Mouse (Mus musculus): Measurements from ENCODE around the gene Elp4. TPM values are rescaled to one million over a fixed set of nuclear protein-coding genes. Genes with fewer than 3 reads are reported as not detected.

Elp4 gene
- polyA plus RNA-seq, 1 experiment: 3.3 TPM

DNA sequence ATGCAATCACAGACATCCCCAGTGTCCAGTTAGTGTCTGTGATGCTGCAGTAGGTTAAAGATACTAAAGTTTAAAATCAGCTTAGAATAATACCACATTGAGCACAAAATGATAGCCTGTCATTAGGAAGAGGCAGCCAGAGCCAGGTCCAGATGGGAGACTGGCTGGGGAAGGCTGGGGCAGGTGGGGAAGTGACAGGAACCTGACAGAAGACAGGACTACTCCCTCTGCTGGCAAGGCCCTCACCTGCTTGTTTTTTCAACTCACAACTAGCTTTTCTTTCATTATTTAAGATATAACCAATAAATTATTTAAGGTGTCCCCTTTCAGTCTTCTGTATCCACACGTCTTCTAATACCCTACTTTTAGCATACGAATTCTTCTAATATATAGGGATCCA lies 104.5 kb downstream of the Elp4 start:
- H3K4me3 ChIP-seq (ENCODE audit: control insufficient read depth, low read depth, low read length): no peak overlapping the region
- H3K27ac ChIP-seq (ENCODE audit: control insufficient read depth, insufficient read depth, low read depth, low read length): no peak overlapping the region
- H3K4me1 ChIP-seq (ENCODE audit: control insufficient read depth, insufficient read depth, low read length): no peaks in the 10 kb centered on the region
- TF ChIP-seq POLR2A (IDR thresholded peaks at IDR 0.05; ENCODE audit: control insufficient read depth, low read depth, low read length) (no peak), CTCF (IDR thresholded peaks at IDR 0.05; ENCODE audit: control insufficient read depth, insufficient read depth, insufficient replicate concordance, low read depth, low read length) (no peak)
- no peaks in the 10 kb centered on the region for H3K27me3 ChIP-seq (ENCODE audit: control insufficient read depth, insufficient read depth, low read length)
- H3K36me3 ChIP-seq (ENCODE audit: control insufficient read depth, insufficient read depth, low read length): no peaks in the 10 kb centered on the region

DNA sequence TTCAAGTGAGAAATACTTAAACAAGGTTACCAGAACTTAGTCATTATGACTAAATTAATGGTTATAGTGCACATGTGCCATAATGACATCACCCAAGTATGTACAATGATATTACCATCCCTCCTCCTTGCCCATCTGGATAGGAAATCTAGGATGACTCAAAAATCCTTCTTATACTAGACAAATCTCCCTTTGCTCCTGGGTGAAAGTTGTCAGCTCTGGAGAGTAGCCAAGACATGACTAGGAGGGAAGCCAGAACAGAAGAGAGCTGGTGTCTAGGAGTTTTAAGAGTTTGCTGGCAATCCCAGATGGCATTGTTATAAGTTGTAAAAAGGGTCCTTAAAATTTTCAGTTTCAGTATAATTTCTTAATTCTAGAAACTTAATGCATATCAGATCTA lies 106.5 kb downstream of the Elp4 start:
- Histone ChIP-seq H3K4me1 (ENCODE audit: control insufficient read depth, insufficient read depth, low read length) (no peaks in the 10 kb centered on the region), H3K27ac (ENCODE audit: control insufficient read depth, insufficient read depth, low read depth, low read length) (no peak overlapping the region), H3K36me3 (ENCODE audit: control insufficient read depth, insufficient read depth, low read length) (no peaks in the 10 kb centered on the region), H3K4me3 (ENCODE audit: control insufficient read depth, low read depth, low read length) (no peak overlapping the region), H3K27me3 (ENCODE audit: control insufficient read depth, insufficient read depth, low read length) (no peaks in the 10 kb centered on the region)
- no peak for TF ChIP-seq POLR2A (IDR thresholded peaks at IDR 0.05; ENCODE audit: control insufficient read depth, low read depth, low read length)
- TF ChIP-seq CTCF (IDR thresholded peaks at IDR 0.05; ENCODE audit: control insufficient read depth, insufficient read depth, insufficient replicate concordance, low read depth, low read length): no peak

DNA sequence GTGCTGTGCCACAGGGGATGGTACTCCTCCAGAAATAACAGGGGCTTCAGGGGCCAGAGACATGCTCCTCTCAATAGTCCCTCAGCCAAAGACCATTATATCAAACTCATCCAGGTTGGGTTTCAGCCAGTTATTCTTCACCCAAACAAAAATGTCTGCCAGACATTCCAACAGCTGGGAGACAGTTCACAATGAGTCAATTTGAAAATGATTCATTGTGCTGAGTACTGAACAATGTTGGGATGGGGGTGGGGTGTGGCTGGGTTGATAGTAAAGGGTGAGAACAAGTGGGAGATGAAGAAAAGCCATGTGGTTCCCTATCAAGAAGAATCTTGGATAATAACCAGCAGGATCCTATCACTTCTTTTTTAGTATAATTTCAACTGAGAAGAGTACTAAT lies 108.3 kb downstream of the Elp4 start:
- no peak for TF ChIP-seq POLR2A (IDR thresholded peaks at IDR 0.05; ENCODE audit: control insufficient read depth, low read depth, low read length)
- no peak for TF ChIP-seq CTCF (IDR thresholded peaks at IDR 0.05; ENCODE audit: control insufficient read depth, insufficient read depth, insufficient replicate concordance, low read depth, low read length)
- H3K27ac ChIP-seq (ENCODE audit: control insufficient read depth, insufficient read depth, low read depth, low read length): no peak overlapping the region
- no peaks in the 10 kb centered on the region for H3K36me3 ChIP-seq (ENCODE audit: control insufficient read depth, insufficient read depth, low read length)
- H3K27me3 ChIP-seq (ENCODE audit: control insufficient read depth, insufficient read depth, low read length): no peaks in the 10 kb centered on the region
- no peak overlapping the region for H3K4me3 ChIP-seq (ENCODE audit: control insufficient read depth, low read depth, low read length)
- H3K4me1 ChIP-seq (ENCODE audit: control insufficient read depth, insufficient read depth, low read length): no peaks in the 10 kb centered on the region

DNA sequence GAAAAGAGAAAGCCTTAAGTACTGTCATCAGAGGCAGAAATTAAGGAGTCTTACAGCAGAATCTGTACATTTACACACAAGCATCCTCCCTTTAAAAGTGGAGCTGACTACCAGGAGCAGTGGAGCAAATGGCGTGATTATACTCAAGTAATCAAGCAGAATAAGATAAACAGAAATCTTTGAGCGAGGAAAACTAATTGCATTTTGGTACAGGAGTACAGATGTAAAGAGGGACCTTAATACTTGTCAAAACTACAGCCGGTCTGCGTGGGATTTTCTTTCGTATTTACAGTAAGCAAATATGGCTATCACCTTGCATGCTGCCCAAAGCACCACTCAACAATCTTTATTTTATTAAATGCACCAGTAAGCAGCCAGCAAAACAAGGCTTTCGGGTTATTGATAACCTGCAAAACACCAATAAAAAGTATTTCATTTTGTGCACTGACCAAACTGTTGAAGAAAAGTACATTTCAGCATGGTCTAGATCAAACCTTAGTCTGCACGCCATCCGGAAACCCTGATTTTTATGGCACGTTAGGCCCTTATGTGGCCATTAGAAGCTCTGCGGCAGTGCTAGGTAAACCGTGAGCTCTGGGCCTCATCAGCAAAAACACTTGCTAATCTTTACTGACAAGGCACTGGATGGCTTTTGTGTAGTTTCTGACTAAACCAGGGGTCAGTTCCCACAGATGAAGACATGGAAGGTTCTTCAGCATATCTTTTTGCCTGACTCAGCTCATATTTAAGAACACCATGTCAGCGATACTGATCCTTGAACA lies 111.8 kb downstream of the Elp4 start:
- no peak overlapping the region for H3K4me3 ChIP-seq (ENCODE audit: control insufficient read depth, low read depth, low read length)
- TF ChIP-seq POLR2A (IDR thresholded peaks at IDR 0.05; ENCODE audit: control insufficient read depth, low read depth, low read length): no peak
- no peak for TF ChIP-seq CTCF (IDR thresholded peaks at IDR 0.05; ENCODE audit: control insufficient read depth, insufficient read depth, insufficient replicate concordance, low read depth, low read length)

DNA sequence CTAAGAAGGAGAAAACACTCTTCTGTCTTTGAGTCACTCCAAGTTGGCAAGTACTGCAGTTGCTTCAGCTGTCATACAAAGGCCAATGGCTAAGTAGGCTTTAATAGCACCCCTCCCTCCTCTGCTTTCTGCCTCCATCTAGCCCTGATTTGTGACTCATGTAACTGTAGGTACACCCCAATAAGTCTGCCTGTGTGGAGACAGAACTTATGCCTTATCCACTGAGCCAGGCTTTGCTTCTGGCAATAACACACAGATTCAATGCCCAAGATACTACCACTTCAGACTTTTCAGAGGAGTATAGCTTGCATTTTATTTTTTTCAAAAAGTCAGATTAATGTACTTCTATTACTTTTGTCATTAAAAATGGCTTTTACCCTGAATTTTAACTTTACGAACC lies 114.4 kb downstream of the Elp4 start:
- Histone ChIP-seq H3K27me3 (ENCODE audit: control insufficient read depth, insufficient read depth, low read length) (no peaks in the 10 kb centered on the region), H3K4me3 (ENCODE audit: control insufficient read depth, low read depth, low read length) (no peak overlapping the region), H3K4me1 (ENCODE audit: control insufficient read depth, insufficient read depth, low read length) (no peaks in the 10 kb centered on the region), H3K36me3 (ENCODE audit: control insufficient read depth, insufficient read depth, low read length) (no peaks in the 10 kb centered on the region), H3K27ac (ENCODE audit: control insufficient read depth, insufficient read depth, low read depth, low read length) (no peak overlapping the region)
- TF ChIP-seq POLR2A (IDR thresholded peaks at IDR 0.05; ENCODE audit: control insufficient read depth, low read depth, low read length): no peak
- no peak for TF ChIP-seq CTCF (IDR thresholded peaks at IDR 0.05; ENCODE audit: control insufficient read depth, insufficient read depth, insufficient replicate concordance, low read depth, low read length)

More for the DNA sequence above, 111.8 kb downstream of the Elp4 start:
- Histone ChIP-seq H3K36me3 (ENCODE audit: control insufficient read depth, insufficient read depth, low read length) (no peaks in the 10 kb centered on the region), H3K27ac (ENCODE audit: control insufficient read depth, insufficient read depth, low read depth, low read length) (no peak overlapping the region), H3K4me1 (ENCODE audit: control insufficient read depth, insufficient read depth, low read length) (no peaks in the 10 kb centered on the region), H3K27me3 (ENCODE audit: control insufficient read depth, insufficient read depth, low read length) (no peaks in the 10 kb centered on the region)

DNA sequence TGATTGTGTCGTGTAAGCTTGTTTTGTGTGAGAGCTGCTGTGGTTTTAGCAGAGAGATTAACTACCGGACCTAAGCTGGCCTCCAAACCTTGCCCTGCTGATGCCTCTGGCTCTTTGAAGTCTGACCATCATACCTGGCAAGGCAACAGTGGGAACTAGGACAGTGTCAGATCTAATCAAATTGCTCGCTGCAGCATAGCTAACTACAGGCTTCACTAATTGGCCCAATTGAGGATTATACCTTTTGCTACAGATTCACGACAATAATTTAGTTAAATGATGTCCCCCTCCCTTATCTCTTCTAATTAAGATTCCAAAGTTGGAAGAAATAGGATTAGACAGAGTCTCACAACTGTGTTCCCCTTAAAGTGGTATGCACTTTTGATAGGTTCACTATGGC lies 116.6 kb downstream of the Elp4 start:
- no peaks in the 10 kb centered on the region for H3K27me3 ChIP-seq (ENCODE audit: control insufficient read depth, insufficient read depth, low read length)
- TF ChIP-seq POLR2A (IDR thresholded peaks at IDR 0.05; ENCODE audit: control insufficient read depth, low read depth, low read length): no peak
- TF ChIP-seq CTCF (IDR thresholded peaks at IDR 0.05; ENCODE audit: control insufficient read depth, insufficient read depth, insufficient replicate concordance, low read depth, low read length): no peak
- no peak overlapping the region for H3K4me3 ChIP-seq (ENCODE audit: control insufficient read depth, low read depth, low read length)
- no peak overlapping the region for H3K27ac ChIP-seq (ENCODE audit: control insufficient read depth, insufficient read depth, low read depth, low read length)
- H3K4me1 ChIP-seq (ENCODE audit: control insufficient read depth, insufficient read depth, low read length): no peaks in the 10 kb centered on the region
- H3K36me3 ChIP-seq (ENCODE audit: control insufficient read depth, insufficient read depth, low read length): no peaks in the 10 kb centered on the region

DNA sequence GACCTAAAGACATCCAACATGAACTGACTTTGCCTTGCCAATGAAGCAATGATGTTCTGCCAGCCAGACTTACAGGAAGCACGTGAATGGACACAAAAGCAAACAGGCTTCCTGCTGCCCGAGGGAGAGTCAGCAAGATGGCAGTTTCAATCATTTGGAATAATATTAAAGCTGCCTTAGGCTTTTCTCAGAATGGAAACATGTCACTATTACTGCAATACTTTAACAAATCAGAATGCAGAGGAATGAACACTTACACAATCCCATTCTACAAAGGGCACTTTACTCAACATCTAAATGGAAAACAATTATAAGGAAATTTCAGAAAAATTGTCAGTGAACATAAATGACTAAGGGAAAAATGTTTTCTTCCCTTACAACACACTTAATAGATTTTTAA lies 117.4 kb downstream of the Elp4 start:
- TF ChIP-seq POLR2A (IDR thresholded peaks at IDR 0.05; ENCODE audit: control insufficient read depth, low read depth, low read length): no peak
- no peak for TF ChIP-seq CTCF (IDR thresholded peaks at IDR 0.05; ENCODE audit: control insufficient read depth, insufficient read depth, insufficient replicate concordance, low read depth, low read length)
- no peaks in the 10 kb centered on the region for H3K27me3 ChIP-seq (ENCODE audit: control insufficient read depth, insufficient read depth, low read length)
- no peaks in the 10 kb centered on the region for H3K4me1 ChIP-seq (ENCODE audit: control insufficient read depth, insufficient read depth, low read length)
- no peak overlapping the region for H3K4me3 ChIP-seq (ENCODE audit: control insufficient read depth, low read depth, low read length)
- no peaks in the 10 kb centered on the region for H3K36me3 ChIP-seq (ENCODE audit: control insufficient read depth, insufficient read depth, low read length)
- no peak overlapping the region for H3K27ac ChIP-seq (ENCODE audit: control insufficient read depth, insufficient read depth, low read depth, low read length)
